Mouse (Mus musculus): ENCODE measurements around the gene Fbxo47.

The Fbxo47 gene

DNA sequence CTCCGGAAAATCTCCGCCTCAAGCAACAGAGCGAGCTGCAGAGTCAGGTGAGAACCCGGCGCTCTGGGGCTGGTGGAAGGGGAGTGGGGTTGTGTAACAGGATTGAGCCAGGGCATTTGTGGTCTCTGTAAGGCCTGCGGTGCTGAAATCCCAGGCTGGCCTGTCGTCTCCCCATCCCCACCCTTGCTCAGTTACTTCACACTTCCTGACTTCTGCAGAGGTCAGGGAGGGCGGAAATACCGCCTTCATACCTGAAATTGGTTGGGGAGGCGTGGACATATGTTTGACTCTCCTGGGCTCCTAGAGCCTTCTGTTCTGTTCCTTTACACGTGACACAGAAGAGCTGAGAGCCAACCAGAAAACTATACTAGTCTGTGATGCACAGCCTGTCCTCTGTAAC lies 68.2 kb downstream of the Fbxo47 start:
- ChIA-PET POLR2A (interaction anchor here in 3 of 4 experiments (0.6 to 27.6 kb wide), 14 partner anchors 10 to 238 kb away, joined by 3 to 667 read pairs (median 30); partner anchors contain the start of genes 1700001P01Rik (in 2 of the 3), B230217C12Rik (in 2 of the 3), Lasp1 (in 2 of the 3) and Rpl23 (in 2 of the 3)), CTCF (interaction anchor here in 2 of 4 experiments (0.5 to 3.5 kb wide), 4 partner anchors 12 to 542 kb away, joined by 3 to 15 read pairs (median 4); partner anchors contain the start of genes B230217C12Rik (in 1 of the 2) and Stard3 (in 1 of the 2))

DNA sequence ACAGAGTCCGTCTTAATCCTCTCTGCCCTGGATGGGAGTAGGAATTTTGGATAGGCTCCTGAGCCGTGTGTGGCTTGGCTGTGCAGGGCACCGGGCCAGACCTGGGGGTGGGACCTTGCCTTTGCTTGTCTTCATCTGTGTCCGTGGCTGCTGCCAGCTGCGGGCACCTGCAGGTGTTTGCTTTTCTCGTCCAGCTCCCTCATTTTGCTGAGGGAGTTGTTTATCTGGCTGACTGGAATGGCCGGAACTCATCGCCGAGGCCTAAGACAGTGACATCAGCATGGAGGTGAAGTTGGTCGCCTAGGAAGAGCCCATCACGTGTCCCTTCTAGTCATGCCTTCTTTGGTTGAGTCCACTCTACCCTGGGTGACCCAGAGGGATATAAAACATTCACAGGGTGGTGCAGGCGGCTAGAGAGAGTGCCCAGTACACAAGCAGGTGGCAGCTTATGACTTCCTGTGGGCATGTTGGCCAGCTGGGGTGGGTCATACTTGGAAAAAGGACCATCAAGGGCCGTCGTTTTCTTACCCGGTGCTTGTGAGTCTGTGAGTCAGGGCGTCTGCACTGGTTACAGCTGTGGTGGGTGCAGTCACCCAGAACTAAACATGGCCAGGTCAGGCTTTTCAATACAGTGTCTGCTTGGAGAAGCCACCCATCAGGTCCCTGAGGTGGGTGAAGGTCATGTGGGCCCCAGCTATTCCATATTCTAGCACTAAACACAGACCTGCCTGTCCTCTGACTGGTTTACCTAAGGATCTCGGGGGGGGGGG lies 70.0 kb downstream of the Fbxo47 start:
- POLR2A ChIA-PET, result interaction anchor here in 3 of 4 experiments (0.5 to 27.6 kb wide), 26 partner anchors 9 to 773 kb away, joined by 3 to 667 read pairs (median 5); partner anchors contain the start of genes B230217C12Rik (in 3 of the 3), 1700001P01Rik (in 2 of the 3), Lasp1 (in 2 of the 3) and Rpl23 (in 2 of the 3)
- CTCF ChIA-PET, result interaction anchor here (0.6 to 1.8 kb wide), 10 partner anchors 12 to 944 kb away, joined by 3 to 7 read pairs (median 4); partner anchors contain the start of gene B230217C12Rik (in 2 of the 4)

DNA sequence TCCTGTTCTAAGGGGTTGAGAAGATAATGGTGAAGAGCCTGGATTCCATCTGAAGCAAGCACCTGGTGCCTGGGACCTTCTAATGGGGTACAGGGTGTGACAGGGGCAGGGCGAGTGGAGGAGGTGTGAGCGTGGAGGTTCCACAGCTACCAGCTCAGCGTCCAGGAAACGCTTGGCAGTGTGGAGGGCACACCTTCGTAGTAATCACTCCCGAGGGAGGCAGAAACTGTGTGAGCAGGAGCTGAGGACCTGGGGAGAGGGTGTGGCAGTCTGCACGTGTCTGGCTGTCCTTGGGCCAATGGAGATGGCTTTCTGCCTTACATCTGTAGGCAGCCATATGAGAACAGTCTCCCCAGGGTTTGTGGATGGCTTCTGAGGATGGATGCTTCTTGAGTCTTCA lies 70.9 kb downstream of the Fbxo47 start:
- ChIA-PET CTCF (interaction anchor here (0.5 to 1.9 kb wide), 13 partner anchors 11 to 1012 kb away, joined by 3 to 7 read pairs (median 3); partner anchors contain the start of genes B230217C12Rik (in 1 of the 4) and Lasp1 (in 1 of the 4)), POLR2A (interaction anchor here (0.5 to 27.6 kb wide), 27 partner anchors 8 to 412 kb away, joined by 3 to 667 read pairs (median 4); partner anchors contain the start of genes B230217C12Rik (in 3 of the 4), 1700001P01Rik (in 2 of the 4), Lasp1 (in 2 of the 4) and Rpl23 (in 2 of the 4))

DNA sequence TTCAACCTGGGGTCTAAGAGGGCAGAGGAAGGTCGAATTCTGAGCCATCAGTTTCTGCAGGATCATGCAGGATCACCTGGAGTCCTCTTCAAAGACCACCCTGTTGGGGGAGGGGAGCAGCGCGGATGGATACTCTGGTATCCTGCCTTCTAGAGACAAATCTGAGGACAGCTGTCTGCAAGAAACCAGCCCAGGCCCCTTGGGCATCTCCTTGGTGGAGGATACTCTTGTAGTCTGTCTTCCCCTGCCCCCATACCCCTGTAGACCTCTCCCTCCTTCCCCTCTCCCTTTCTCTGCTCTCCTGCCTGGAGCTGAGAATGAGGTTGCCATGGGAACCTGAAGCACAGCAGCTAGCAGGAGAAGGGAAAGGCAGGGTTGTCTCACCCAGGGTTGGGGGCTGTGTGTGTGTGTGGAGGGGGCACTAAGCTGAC lies 71.4 kb downstream of the Fbxo47 start:
- POLR2A ChIA-PET, result interaction anchor here (0.6 to 27.6 kb wide), 29 partner anchors 2 to 411 kb away, joined by 3 to 667 read pairs (median 4); partner anchors contain the start of genes B230217C12Rik (in 3 of the 4), Rpl23 (in 3 of the 4), 1700001P01Rik (in 2 of the 4) and Lasp1 (in 2 of the 4)
- CTCF ChIA-PET, result interaction anchor here (0.5 to 2.0 kb wide), 11 partner anchors 11 to 1012 kb away, joined by 3 to 7 read pairs (median 4); partner anchors contain the start of genes B230217C12Rik (in 1 of the 4) and Lasp1 (in 1 of the 4)

DNA sequence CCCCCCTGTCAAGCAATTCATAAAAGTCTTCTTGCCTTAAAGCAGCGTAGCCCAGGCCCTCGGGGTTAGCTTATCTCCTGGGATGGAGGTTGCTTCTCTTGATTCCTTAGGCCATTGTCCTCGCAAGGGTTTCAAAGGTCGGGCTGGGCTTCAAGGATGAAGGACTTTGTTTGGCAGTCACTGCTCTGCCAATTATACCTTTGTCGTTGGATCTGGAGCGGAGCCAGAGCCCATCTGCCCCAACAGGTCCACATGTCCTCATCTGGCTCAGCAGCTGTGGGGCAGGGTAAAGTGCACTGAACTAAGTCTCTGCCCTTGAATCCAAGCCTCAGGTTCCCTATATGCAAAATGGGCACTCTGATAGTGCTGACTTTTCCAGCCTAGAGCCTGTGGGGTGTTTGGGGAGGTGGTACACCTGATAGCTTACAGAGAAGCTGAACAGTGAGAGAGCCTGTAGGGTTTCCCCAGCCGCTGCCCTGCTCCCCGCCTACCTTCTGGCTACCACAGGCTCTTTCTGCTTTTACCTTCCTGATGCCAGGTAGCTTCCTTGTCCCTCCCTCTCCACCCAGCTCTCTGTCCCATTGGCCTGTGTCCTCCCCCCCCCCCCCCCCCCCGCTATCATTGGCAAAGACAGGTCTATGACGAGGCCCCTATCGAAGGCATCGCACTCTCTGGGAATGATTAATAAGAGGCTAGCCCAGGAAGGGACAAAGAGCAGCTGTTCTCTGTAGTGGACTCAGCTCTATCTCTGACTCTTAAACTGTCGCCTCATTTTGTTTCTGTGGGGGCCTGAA lies 72.2 kb downstream of the Fbxo47 start:
- POLR2A ChIA-PET, result interaction anchor here in 3 of 4 experiments (0.6 to 27.6 kb wide), 30 partner anchors 3 to 955 kb away, joined by 3 to 667 read pairs (median 4); partner anchors contain the start of genes Rpl23 (in 3 of the 3), 1700001P01Rik (in 2 of the 3), B230217C12Rik (in 2 of the 3) and Lasp1 (in 2 of the 3)
- CTCF ChIA-PET, result interaction anchor here (0.5 to 4.2 kb wide), 7 partner anchors 10 to 264 kb away, joined by 3 to 13 read pairs (median 4); partner anchors contain the start of gene Lasp1 (in 2 of the 4)

DNA sequence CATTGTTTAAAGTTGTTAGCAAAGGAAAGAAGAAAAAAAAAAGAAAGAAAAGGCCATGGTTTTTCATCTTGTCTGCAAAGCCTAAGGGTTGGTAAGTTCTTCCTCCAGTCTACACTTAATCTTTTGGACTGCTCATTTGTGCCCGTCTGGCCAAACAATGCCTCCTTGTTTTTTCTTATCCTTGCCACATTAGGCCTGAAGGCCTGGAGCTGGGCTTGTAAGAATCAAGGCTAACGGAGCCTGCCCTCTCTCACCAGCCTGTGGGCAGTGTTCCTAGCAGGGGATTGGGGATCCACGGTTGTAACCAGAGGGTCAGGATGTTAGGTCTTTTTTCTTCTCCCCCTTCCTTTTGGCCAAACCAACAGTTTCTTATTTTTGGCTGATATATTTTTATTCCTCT lies 73.0 kb downstream of the Fbxo47 start:
- POLR2A ChIA-PET, result interaction anchor here in 3 of 4 experiments (0.7 to 27.6 kb wide), 20 partner anchors 4 to 907 kb away, joined by 3 to 667 read pairs (median 8); partner anchors contain the start of genes 1700001P01Rik (in 2 of the 3), Fbxo47 (in 2 of the 3), Lasp1 (in 2 of the 3) and Rpl23 (in 2 of the 3)
- CTCF ChIA-PET, result interaction anchor here in 3 of 4 experiments (0.6 to 4.2 kb wide), 5 partner anchors 9 to 1396 kb away, joined by 3 to 13 read pairs (median 7); partner anchors contain the start of gene Lasp1 (in 1 of the 3)

DNA sequence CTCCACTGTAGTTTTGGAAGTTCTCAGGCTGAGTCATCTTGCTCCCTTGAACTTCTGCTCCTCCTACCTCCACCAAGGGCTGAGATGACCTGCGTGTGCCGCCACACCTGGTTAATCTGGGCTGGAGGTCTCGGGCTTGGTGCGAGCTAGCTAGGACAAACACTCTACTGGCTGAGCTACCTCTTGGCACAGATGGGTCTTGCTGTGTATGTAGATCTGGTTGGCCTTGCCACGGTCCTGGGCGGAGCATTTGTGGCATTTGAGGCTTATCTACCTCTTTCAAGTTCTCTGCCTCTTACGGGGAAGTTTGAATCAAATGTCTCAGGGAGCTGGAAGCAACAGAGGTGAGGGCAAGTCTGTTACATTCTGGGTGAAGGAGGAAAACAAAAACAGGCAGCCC lies 73.6 kb downstream of the Fbxo47 start:
- ChIA-PET POLR2A (interaction anchor here in 3 of 4 experiments (0.5 to 27.6 kb wide), 19 partner anchors 4 to 1692 kb away, joined by 3 to 667 read pairs (median 8); partner anchors contain the start of genes 1700001P01Rik (in 2 of the 3), Fbxo47 (in 2 of the 3), Lasp1 (in 2 of the 3) and Rpl23 (in 2 of the 3)), CTCF (interaction anchor here in 3 of 4 experiments (0.6 to 4.2 kb wide), 3 partner anchors 8 to 1395 kb away, joined by 7 to 13 read pairs (median 13); partner anchors contain the start of gene Lasp1 (in 1 of the 3))

DNA sequence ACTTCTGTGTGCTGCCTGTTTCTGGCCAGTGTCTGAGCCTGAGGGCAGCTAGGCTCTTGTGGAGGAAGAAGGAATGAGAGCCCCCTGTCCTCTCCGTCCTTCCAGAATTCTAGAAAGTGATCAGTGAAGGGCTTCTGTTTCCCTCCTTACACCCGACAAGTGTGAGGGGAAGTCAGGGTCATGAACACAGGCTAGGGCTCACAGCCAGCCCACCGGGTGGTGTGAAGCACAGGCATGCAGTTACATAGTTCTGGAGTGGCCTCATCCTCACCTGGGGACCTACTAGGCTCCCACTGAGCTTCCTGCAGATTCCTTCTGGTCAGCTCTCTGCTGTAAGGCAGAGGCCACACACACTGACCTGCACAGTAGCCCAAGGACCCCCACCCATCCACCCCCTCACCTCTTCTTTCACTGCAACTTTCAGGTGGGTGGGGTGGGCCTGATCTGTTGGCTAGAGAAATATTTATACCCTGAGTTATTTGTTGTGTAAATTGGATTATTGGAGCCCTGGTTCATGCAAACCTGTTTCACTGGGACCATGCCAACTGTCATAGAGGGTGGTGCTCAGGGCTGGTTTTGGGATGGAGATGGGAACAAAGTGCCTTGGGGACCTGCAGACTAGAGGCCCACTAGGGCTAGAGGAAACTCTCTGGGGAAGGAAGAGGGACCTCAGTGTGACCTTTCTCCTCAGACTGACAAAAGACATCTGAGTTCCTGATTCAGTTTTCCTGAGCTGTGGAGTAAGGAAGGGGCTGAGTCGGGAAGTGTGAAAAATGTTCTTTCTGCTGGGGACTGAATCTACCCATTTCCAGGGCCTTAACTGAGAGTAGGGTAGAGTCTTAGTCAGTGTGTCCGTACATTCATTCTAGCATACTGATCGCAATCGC lies 74.5 kb downstream of the Fbxo47 start:
- ChIA-PET POLR2A (interaction anchor here (0.5 to 27.6 kb wide), 31 partner anchors 5 to 1692 kb away, joined by 3 to 667 read pairs (median 5); partner anchors contain the start of genes Lasp1 (in 3 of the 4), 1700001P01Rik (in 2 of the 4), B230217C12Rik (in 2 of the 4) and Cwc25 (in 2 of the 4)), CTCF (interaction anchor here in 1 of 4 experiments (1.1 to 4.2 kb wide), 3 partner anchors 8 to 90 kb away, joined by 3 to 13 read pairs (median 4); partner anchors contain the start of gene Lasp1)

DNA sequence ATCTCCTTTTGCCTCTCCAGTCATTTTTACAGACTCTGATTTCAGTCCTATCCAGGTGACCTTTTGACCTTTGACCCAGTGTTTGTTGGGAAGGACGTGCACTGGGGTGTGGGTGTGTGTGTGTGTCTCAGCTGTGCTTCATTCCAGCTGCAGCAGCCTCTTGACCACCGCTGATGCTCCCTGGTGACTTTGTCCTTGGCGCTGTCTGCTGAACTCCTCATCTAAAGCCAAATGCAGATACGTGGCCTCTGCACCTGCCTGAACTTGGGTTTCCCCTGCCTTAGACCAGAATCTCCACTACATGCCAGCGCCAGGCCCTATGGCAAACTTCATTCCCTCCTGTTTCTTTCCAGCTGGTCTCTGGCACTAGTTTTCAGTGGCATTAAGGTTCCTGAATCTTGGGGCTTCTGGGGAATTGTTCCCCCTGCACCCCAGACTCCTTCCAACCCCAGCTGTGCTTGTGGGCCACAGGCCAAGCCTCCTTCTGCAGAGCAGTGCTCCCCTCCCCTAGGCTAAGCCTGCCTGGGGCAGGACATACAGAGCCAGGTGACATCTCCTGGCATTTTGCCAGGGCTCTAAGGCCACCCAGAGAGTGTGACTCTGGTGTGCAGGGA lies 75.2 kb downstream of the Fbxo47 start:
- POLR2A ChIA-PET, result interaction anchor here (0.6 to 27.6 kb wide), 29 partner anchors 4 to 494 kb away, joined by 3 to 667 read pairs (median 5); partner anchors contain the start of genes Lasp1 (in 3 of the 4), Rpl23 (in 3 of the 4), 1700001P01Rik (in 2 of the 4) and B230217C12Rik (in 2 of the 4)
- CTCF ChIA-PET, result interaction anchor here in 2 of 4 experiments (0.7 to 4.2 kb wide), 4 partner anchors 9 to 166 kb away, joined by 3 to 13 read pairs (median 4); partner anchors contain the start of gene Lasp1 (in 1 of the 2)

DNA sequence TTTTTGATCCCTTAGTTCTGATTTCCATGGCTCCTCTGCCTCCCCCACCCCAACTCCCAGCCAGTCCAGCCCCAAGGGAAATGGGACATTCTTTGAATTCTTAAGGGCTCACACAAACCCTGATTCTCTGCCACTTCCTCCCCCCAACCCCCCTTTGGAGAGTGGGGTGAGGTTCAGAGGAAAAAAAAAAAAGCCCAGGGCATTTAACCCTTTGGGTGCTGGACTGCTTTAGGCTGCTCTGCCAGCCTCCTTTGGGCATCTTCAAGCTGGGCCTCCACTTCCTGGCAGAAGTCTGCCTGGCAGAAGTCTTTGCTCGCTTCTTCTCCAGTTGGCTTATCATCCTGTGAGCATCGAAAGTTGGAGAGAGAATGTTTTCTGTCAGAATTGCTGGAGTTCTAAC lies 75.9 kb downstream of the Fbxo47 start:
- POLR2A ChIA-PET, result interaction anchor here (0.7 to 27.6 kb wide), 37 partner anchors 4 to 1016 kb away, joined by 3 to 667 read pairs (median 4); partner anchors contain the start of genes B230217C12Rik (in 3 of the 4), Lasp1 (in 3 of the 4), Rpl23 (in 3 of the 4) and 1700001P01Rik (in 2 of the 4)

DNA sequence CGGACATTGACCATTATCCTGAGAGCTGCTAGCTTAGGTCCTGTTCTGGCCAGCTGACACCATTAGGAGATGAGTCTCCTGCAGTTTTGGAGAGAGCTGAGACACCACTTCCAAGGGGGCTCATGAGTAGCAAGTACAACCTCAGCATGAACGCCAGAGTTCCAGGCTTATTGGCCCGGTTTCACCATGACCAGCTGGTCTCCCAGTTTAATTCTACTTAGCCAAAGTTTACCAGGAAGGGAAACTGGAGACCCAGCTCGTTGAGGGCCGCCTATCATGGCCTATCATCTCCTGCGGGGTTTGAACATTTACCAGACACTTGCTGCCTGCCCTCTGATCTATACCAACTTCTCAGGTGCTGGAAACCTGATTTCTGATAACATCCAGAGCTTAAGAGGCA lies 76.3 kb downstream of the Fbxo47 start:
- POLR2A ChIA-PET, result interaction anchor here (0.5 to 27.6 kb wide), 33 partner anchors 3 to 1015 kb away, joined by 3 to 667 read pairs (median 4); partner anchors contain the start of genes B230217C12Rik (in 3 of the 4), Lasp1 (in 3 of the 4), Rpl23 (in 3 of the 4) and 1700001P01Rik (in 2 of the 4)
- CTCF ChIA-PET, result interaction anchor here (0.6 to 4.2 kb wide), 10 partner anchors 8 to 537 kb away, joined by 3 to 13 read pairs (median 3); partner anchors contain the start of genes Lasp1 (in 2 of the 4), B230217C12Rik (in 1 of the 4) and Gpr179 (in 1 of the 4)

More for the DNA sequence above, 75.9 kb downstream of the Fbxo47 start:
- CTCF ChIA-PET, result interaction anchor here in 3 of 4 experiments (0.6 to 4.2 kb wide), 10 partner anchors 8 to 456 kb away, joined by 3 to 13 read pairs (median 3); partner anchors contain the start of genes B230217C12Rik (in 1 of the 3), Gpr179 (in 1 of the 3) and Lasp1 (in 1 of the 3)

DNA sequence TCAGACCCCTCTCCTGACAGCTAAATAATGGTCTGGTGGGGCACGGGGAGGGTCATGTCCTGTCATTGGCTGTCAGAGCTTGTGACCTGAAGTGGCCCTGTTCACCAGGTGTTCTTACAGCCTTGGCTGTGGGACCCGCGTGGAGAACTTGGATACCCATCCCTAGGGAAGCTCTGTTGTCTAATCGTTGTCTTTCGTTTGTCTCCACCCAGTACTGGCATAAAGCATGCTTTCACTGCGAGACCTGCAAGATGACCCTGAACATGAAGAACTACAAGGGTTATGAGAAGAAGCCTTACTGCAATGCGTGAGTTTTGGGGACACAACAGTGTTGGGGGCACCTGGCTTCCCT lies 77.4 kb downstream of the Fbxo47 start:
- POLR2A ChIA-PET, result interaction anchor here (0.7 to 27.6 kb wide), 42 partner anchors 7 to 396 kb away, joined by 3 to 667 read pairs (median 4); partner anchors contain the start of genes Rpl23 (in 4 of the 4), B230217C12Rik (in 3 of the 4), 1700001P01Rik (in 2 of the 4) and Fbxo47 (in 2 of the 4)
- CTCF ChIA-PET, result interaction anchor here in 3 of 4 experiments (0.5 to 1.9 kb wide), 9 partner anchors 9 to 1802 kb away, joined by 3 to 5 read pairs (median 4); partner anchors contain the start of gene B230217C12Rik (in 1 of the 3)

DNA sequence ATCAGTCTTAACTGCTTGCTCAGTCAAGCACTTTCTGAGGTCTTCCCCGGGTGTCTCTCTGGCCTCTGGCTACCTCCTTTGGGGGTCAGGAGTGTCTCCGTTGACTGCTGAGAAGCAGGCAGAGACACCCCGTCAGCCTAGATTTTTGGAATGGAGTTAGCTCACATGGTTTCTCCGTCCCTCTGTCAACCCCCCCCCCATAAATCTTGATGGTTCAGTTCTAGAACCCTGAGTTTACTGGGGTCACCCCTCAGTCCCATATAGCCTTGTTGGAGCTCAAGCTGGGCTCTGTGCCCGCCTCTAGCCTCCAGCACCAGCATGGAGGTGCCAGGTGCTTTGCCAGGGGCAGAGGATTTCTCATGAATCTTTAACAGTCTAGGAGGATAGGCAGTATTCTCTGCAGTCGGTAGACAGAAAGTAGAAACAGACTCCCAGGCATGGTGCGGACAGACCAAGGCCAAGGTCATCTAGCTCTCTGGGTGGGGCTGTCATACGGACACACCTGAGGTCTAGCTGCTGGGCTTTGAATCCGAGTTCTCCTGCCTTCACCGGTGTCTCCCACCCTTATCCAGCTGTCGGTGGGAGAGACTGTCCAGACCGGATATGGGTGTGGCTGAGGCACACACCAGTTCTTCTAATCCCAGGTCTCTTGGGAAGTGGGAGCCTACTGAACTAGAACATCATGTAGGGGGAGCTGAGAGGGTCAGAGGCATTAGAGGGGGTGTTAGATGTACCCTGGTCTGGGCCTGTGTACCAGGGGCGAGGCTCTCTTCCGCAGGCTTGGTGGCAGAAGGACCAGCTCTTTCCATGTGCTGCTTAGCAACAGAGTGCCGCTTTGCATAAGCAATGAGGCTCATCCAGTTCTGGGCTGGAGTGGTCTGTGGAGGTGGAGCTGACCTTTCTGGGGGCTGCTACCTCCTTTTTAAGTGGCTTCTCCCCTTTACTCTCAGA lies 78.0 kb downstream of the Fbxo47 start:
- CTCF ChIA-PET, result interaction anchor here in 3 of 4 experiments (0.5 to 1.9 kb wide), 14 partner anchors 9 to 1801 kb away, joined by 3 to 5 read pairs (median 3); partner anchors contain the start of genes B230217C12Rik (in 1 of the 3) and Pgap3 (in 1 of the 3)

More for the DNA sequence above, 78.0 kb downstream of the Fbxo47 start:
- POLR2A ChIA-PET, result interaction anchor here (0.6 to 27.6 kb wide), 57 partner anchors 6 to 397 kb away, joined by 3 to 667 read pairs (median 4); partner anchors contain the start of genes Rpl23 (in 4 of the 4), B230217C12Rik (in 3 of the 4), 1700001P01Rik (in 2 of the 4) and Fbxo47 (in 2 of the 4)
